Mouse (Mus musculus): ENCODE measurements around the gene Pet100.

- TF ChIP-seq CTCF (IDR thresholded peaks at IDR 0.05; ENCODE audit: low read depth) (no peak), EP300 (IDR thresholded peaks at IDR 0.05; ENCODE audit: low read depth) (no peak)
These were observed 53.3 kb downstream of the Pet100 start for GRCm38 (mm10) chr8:3674671-3675070.

Data from liver, postnatal 0 days (tissue).